Mouse (Mus musculus) neural tube, embryonic 14.5 days (tissue): ENCODE results near the gene Fbxw7. TPM values are rescaled to one million over a fixed set of nuclear protein-coding genes. Genes with fewer than 3 reads are reported as not detected.

Experiments
- ATAC-seq: fragments of 200-750 bp; cut with Nextera tagmentation; 2 replicates; pipeline ENCODE4 v1.8.0; 2017; ENCODE audit warnings: low read depth, mild to moderate bottlenecking, moderate TSS enrichment, moderate library complexity
- H3K27ac ChIP-seq: fragments of 300-500 bp; sonication (generic); 2 replicates; pipeline ENCODE4 v1.5.1; 2014; ENCODE audit warnings: low read depth, mild to moderate bottlenecking, control low read depth, low read length, moderate library complexity, mixed read lengths
- H3K27me3 ChIP-seq: fragments of 300-500 bp; sonication (generic); 2 replicates; pipeline ENCODE4 v1.6.1; 2014; ENCODE audit warnings: low read length; ENCODE audit not compliant: control insufficient read depth, insufficient read depth
- H3K36me3 ChIP-seq: fragments of 300-500 bp; sonication (generic); 2 replicates; pipeline ENCODE4 v1.6.1; 2014; ENCODE audit warnings: low read length, mixed read lengths; ENCODE audit not compliant: control insufficient read depth, insufficient read depth
- H3K4me1 ChIP-seq: fragments of 300-500 bp; sonication (generic); 2 replicates; pipeline ENCODE4 v1.6.1; 2014; ENCODE audit warnings: low read length; ENCODE audit not compliant: control insufficient read depth, insufficient read depth
- H3K4me2 ChIP-seq: fragments of 300-500 bp; sonication (generic); 2 replicates; pipeline ENCODE4 v1.6.1; 2014; ENCODE audit warnings: mild to moderate bottlenecking, low read depth, low read length, control low read depth
- H3K4me3 ChIP-seq: fragments of 300-500 bp; sonication (generic); 2 replicates; pipeline ENCODE4 v1.5.1; 2014; ENCODE audit warnings: low read depth, low read length, control low read depth, mixed read lengths
- H3K9ac ChIP-seq: fragments of 300-500 bp; sonication (generic); replicated peaks from 2 replicates; pipeline ENCODE4 v1.6.1; 2014; ENCODE audit warnings: low read depth, mild to moderate bottlenecking, control low read depth, low read length, mixed read lengths
- H3K9me3 ChIP-seq: fragments of 300-500 bp; sonication (generic); 2 replicates; pipeline ENCODE4 v1.6.1; 2016; ENCODE audit warnings: low read length; ENCODE audit not compliant: control insufficient read depth
- WGBS: fragments of 180-500 bp; shearing (Covaris S2); extraction: QIAGEN DNeasy Blood & Tissue Kit; methylation state at CpG from one replicate; pipeline ENCODE4 v1.1.7; 2014; 5-methylcytosine and 5-hydroxymethylcytosine counted together
- polyA plus RNA-seq: library from polyadenylated mRNA; unstranded; fragments of >200 nt; fragmentation: Nextera tagmentation; extraction: Ambion mirVana; gene quantifications from 2 replicates; pipeline ENCODE4 v1.2.1, GENCODE M21; 2014

Gene Fbxw7
- polyA plus RNA-seq, 1 experiment from 2014 or later = 62.8 TPM

- Histone ChIP-seq H3K4me3 (no peak overlapping the region), H3K9ac (no peak overlapping the region), H3K4me2 (no peak overlapping the region), H3K9me3 (no peaks in the 10 kb centered on the region), H3K27ac (no peak overlapping the region), H3K27me3 (no peaks in the 10 kb centered on the region), H3K36me3 (no peaks in the 10 kb centered on the region), H3K4me1 (no peaks in the 10 kb centered on the region)
- 98% methylated on average over 5 of the region's 5 CpGs for WGBS
- no peak for ATAC-seq
Observed at GRCm38 (mm10) chr3:84890983-84891382, 75.9 kb downstream of the Fbxw7 start.

GRCm38 (mm10) chr3:84897952-84898351 is 82.9 kb downstream of the Fbxw7 start:
- no peak overlapping the region for H3K9ac ChIP-seq
- H3K27ac ChIP-seq = no peak overlapping the region
- no peaks in the 10 kb centered on the region for H3K9me3 ChIP-seq
- H3K4me2 ChIP-seq = no peak overlapping the region
- WGBS = 85% methylated on average over 8 of the region's 8 CpGs
- H3K27me3 ChIP-seq = no peaks in the 10 kb centered on the region
- H3K4me3 ChIP-seq = no peak overlapping the region
- H3K4me1 ChIP-seq = no peaks in the 10 kb centered on the region
- H3K36me3 ChIP-seq = no peaks in the 10 kb centered on the region
- no peak for ATAC-seq

- no peak overlapping the region for H3K4me2 ChIP-seq
- no peak overlapping the region for H3K9ac ChIP-seq
- H3K4me1 ChIP-seq = no peaks in the 10 kb centered on the region
- no peak; the same call in 1 of the 2 replicates for ATAC-seq
- H3K27ac ChIP-seq = no peak overlapping the region
- H3K9me3 ChIP-seq = no peaks in the 10 kb centered on the region
- no peak overlapping the region for H3K4me3 ChIP-seq
- no peaks in the 10 kb centered on the region for H3K27me3 ChIP-seq
- 26% methylated on average over 1 of the region's 1 CpGs for WGBS
- no peaks in the 10 kb centered on the region for H3K36me3 ChIP-seq
Observed at GRCm38 (mm10) chr3:84906528-84906927, 91.5 kb downstream of the Fbxw7 start.

- no peak overlapping the region for H3K9ac ChIP-seq
- ATAC-seq = no peak
- 70% methylated on average over 1 of the region's 1 CpGs for WGBS
- no peaks in the 10 kb centered on the region for H3K36me3 ChIP-seq
- H3K4me3 ChIP-seq = no peak overlapping the region
- no peaks in the 10 kb centered on the region for H3K9me3 ChIP-seq
- H3K4me1 ChIP-seq = no peaks in the 10 kb centered on the region
- H3K27ac ChIP-seq = no peak overlapping the region
- no peak overlapping the region for H3K4me2 ChIP-seq
- H3K27me3 ChIP-seq = no peaks in the 10 kb centered on the region
Observed at GRCm38 (mm10) chr3:84914284-84914683, 99.2 kb downstream of the Fbxw7 start.

- WGBS = 78% methylated on average over 9 of the region's 9 CpGs
- no peak overlapping the region for H3K9ac ChIP-seq
- H3K9me3 ChIP-seq = no peaks in the 10 kb centered on the region
- H3K27ac ChIP-seq = no peak overlapping the region
- no peak overlapping the region for H3K4me3 ChIP-seq
- no peaks in the 10 kb centered on the region for H3K27me3 ChIP-seq
- H3K4me1 ChIP-seq = no peaks in the 10 kb centered on the region
- H3K36me3 ChIP-seq = no peaks in the 10 kb centered on the region
- no peak overlapping the region for H3K4me2 ChIP-seq
- no peak for ATAC-seq
Observed at GRCm38 (mm10) chr3:84917903-84918679, 103.0 kb downstream of the Fbxw7 start.

- no peaks in the 10 kb centered on the region for H3K36me3 ChIP-seq
- H3K27me3 ChIP-seq = no peaks in the 10 kb centered on the region
- 76% methylated on average over 6 of the region's 6 CpGs for WGBS
- ATAC-seq = no peak
- H3K9me3 ChIP-seq = no peaks in the 10 kb centered on the region
- no peak overlapping the region for H3K27ac ChIP-seq
- no peaks in the 10 kb centered on the region for H3K4me1 ChIP-seq
- no peak overlapping the region for H3K9ac ChIP-seq
- no peak overlapping the region for H3K4me2 ChIP-seq
- H3K4me3 ChIP-seq = no peak overlapping the region
Observed at GRCm38 (mm10) chr3:84921704-84922420, 106.8 kb downstream of the Fbxw7 start.

GRCm38 (mm10) chr3:84923256-84923655 is 108.2 kb downstream of the Fbxw7 start:
- Histone ChIP-seq H3K27ac (no peak overlapping the region), H3K9ac (no peak overlapping the region), H3K4me1 (no peaks in the 10 kb centered on the region), H3K36me3 (no peaks in the 10 kb centered on the region), H3K4me2 (no peak overlapping the region), H3K4me3 (no peak overlapping the region), H3K9me3 (no peaks in the 10 kb centered on the region), H3K27me3 (no peaks in the 10 kb centered on the region)
- ATAC-seq = no peak
- WGBS = 94% methylated on average over 1 of the region's 1 CpGs

- 93% methylated on average over 1 of the region's 1 CpGs for WGBS
- ATAC-seq = no peak
Observed at GRCm38 (mm10) chr3:84923670-84924069, 108.6 kb downstream of the Fbxw7 start.

GRCm38 (mm10) chr3:84925229-84925628 is 110.2 kb downstream of the Fbxw7 start:
- Histone ChIP-seq H3K36me3 (no peaks in the 10 kb centered on the region), H3K9me3 (no peaks in the 10 kb centered on the region), H3K4me1 (no peaks in the 10 kb centered on the region), H3K27ac (no peak overlapping the region), H3K4me3 (no peak overlapping the region), H3K4me2 (no peak overlapping the region), H3K27me3 (no peaks in the 10 kb centered on the region), H3K9ac (no peak overlapping the region)
- 89% methylated on average over 4 of the region's 4 CpGs for WGBS
- no peak for ATAC-seq

More at GRCm38 (mm10) chr3:84923670-84924069, 108.6 kb downstream of the Fbxw7 start:
- Histone ChIP-seq H3K9me3 (no peaks in the 10 kb centered on the region), H3K4me3 (no peak overlapping the region), H3K36me3 (no peaks in the 10 kb centered on the region), H3K27ac (no peak overlapping the region), H3K27me3 (no peaks in the 10 kb centered on the region), H3K4me2 (no peak overlapping the region), H3K4me1 (no peaks in the 10 kb centered on the region), H3K9ac (no peak overlapping the region)
